Mouse (Mus musculus): ENCODE measurements at regions not wholly inside any gene's neighbourhood (a gene's known extent, or its start where the extent isn't known, plus 50 kb on each side); places are given as distances from the start of the nearest gene placed in this dataset.

- no peaks in the 10 kb centered on the region for H3K9me3 ChIP-seq (ENCODE audit: low read length)
- TF ChIP-seq CTCF (IDR thresholded peaks at IDR 0.05; ENCODE audit: low read depth), result no peak
Observed at GRCm38 (mm10) chr1:77879026-77879425, 317.9 kb downstream of the Pax3 start.

GRCm38 (mm10) chr1:77870125-77870524 lies 326.8 kb downstream of the Pax3 start:
- Histone ChIP-seq H3K4me3 (ENCODE audit: low read length) (no peak overlapping the region), H3K4me2 (ENCODE audit: low read depth, low read length) (no peak overlapping the region), H3K9ac (replicated peaks; ENCODE audit: low read length) (no peak overlapping the region), H3K4me1 (ENCODE audit: insufficient read depth, low read length) (no peaks in the 10 kb centered on the region), H3K27me3 (ENCODE audit: insufficient read depth, low read length) (no peaks in the 10 kb centered on the region), H3K27ac (no peak overlapping the region), H3K9me3 (ENCODE audit: low read length) (no peaks in the 10 kb centered on the region), H3K36me3 (ENCODE audit: insufficient read depth, low read length) (no peaks in the 10 kb centered on the region)
- DNase-seq (ENCODE audit: low spot score) (no peak), ATAC-seq (no peak)
- TF ChIP-seq CTCF (IDR thresholded peaks at IDR 0.05; ENCODE audit: low read depth), result no peak
- WGBS, result 66% methylated on average over 2 of the region's 2 CpGs

More at GRCm38 (mm10) chr1:77879026-77879425, 317.9 kb downstream of the Pax3 start:
- Histone ChIP-seq H3K4me2 (ENCODE audit: low read depth, low read length) (no peak overlapping the region), H3K4me3 (ENCODE audit: low read length) (no peak overlapping the region), H3K36me3 (ENCODE audit: insufficient read depth, low read length) (no peaks in the 10 kb centered on the region), H3K27me3 (ENCODE audit: insufficient read depth, low read length) (no peaks in the 10 kb centered on the region), H3K4me1 (ENCODE audit: insufficient read depth, low read length) (no peaks in the 10 kb centered on the region), H3K27ac (no peak overlapping the region), H3K9ac (replicated peaks; ENCODE audit: low read length) (no peak overlapping the region)
- DNase-seq (ENCODE audit: low spot score) (no peak), ATAC-seq (no peak)

DNA sequence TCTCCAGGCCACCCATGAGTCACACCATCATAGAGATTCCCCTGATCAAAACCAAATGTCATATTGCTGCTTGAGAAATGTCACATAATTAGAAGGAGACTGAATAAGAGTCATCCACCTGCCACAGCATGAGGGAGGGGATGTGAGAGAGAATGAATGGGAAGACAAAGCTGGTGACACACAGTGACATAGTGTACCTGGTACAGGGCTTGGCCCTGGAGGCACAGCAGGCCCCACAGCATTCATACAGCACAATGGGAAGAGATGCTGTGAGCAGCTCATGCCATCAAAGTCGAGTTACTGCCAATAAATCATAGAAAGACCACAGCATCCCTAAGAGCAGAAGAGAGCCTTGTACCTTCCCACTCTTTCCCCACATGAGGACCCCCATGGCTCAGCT lies 327.8 kb downstream of the Pax3 start:
- ATAC-seq (no peak), DNase-seq (ENCODE audit: low spot score) (no peak)
- no peak for TF ChIP-seq CTCF (IDR thresholded peaks at IDR 0.05; ENCODE audit: low read depth)
- Histone ChIP-seq H3K9ac (replicated peaks; ENCODE audit: low read length) (no peak overlapping the region), H3K9me3 (ENCODE audit: low read length) (no peaks in the 10 kb centered on the region), H3K27me3 (ENCODE audit: insufficient read depth, low read length) (no peaks in the 10 kb centered on the region), H3K36me3 (ENCODE audit: insufficient read depth, low read length) (no peaks in the 10 kb centered on the region), H3K4me3 (ENCODE audit: low read length) (no peak overlapping the region), H3K4me1 (ENCODE audit: insufficient read depth, low read length) (no peaks in the 10 kb centered on the region), H3K4me2 (ENCODE audit: low read depth, low read length) (no peak overlapping the region), H3K27ac (no peak overlapping the region)
- 23% methylated on average over 1 of the region's 1 CpGs for WGBS

DNA sequence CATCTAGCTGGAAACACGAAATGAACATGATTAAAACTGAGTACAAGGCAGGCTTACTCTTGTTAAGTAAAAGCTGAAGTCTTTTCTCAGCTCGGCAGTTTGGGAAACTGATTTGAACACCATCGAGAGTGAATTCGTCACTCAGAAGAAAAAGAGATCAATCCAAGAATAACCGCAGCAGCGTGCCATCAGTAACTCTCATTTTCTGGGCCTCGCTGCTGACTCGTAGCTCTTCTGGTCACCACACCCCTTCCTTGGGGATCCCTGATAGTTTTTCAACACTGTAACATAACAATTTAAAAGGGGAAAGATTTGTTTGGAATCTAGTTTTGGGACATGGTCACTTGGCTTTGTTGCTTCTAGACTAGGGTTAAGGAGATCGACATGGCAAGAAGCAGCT lies 337.0 kb downstream of the Pax3 start:
- Histone ChIP-seq H3K9me3 (ENCODE audit: low read length) (no peaks in the 10 kb centered on the region), H3K27me3 (ENCODE audit: insufficient read depth, low read length) (no peaks in the 10 kb centered on the region), H3K4me2 (ENCODE audit: low read depth, low read length) (no peak overlapping the region), H3K4me1 (ENCODE audit: insufficient read depth, low read length) (no peaks in the 10 kb centered on the region), H3K9ac (replicated peaks; ENCODE audit: low read length) (no peak overlapping the region), H3K4me3 (ENCODE audit: low read length) (no peak overlapping the region), H3K36me3 (ENCODE audit: insufficient read depth, low read length) (no peaks in the 10 kb centered on the region), H3K27ac (no peak overlapping the region)
- WGBS, result 90% methylated on average over 9 of the region's 9 CpGs
- DNase-seq (ENCODE audit: low spot score), result no peak
- no peak for ATAC-seq
- TF ChIP-seq CTCF (IDR thresholded peaks at IDR 0.05; ENCODE audit: low read depth), result no peak

GRCm38 (mm10) chr1:77854366-77854765 lies 339.5 kb upstream of the Epha4 start:
- Histone ChIP-seq H3K36me3 (ENCODE audit: insufficient read depth, low read length) (no peaks in the 10 kb centered on the region), H3K4me1 (ENCODE audit: insufficient read depth, low read length) (no peaks in the 10 kb centered on the region), H3K9ac (replicated peaks; ENCODE audit: low read length) (no peak overlapping the region), H3K4me3 (ENCODE audit: low read length) (no peak overlapping the region), H3K4me2 (ENCODE audit: low read depth, low read length) (no peak overlapping the region), H3K9me3 (ENCODE audit: low read length) (no peaks in the 10 kb centered on the region), H3K27me3 (ENCODE audit: insufficient read depth, low read length) (no peaks in the 10 kb centered on the region), H3K27ac (no peak overlapping the region)
- no peak for TF ChIP-seq CTCF (IDR thresholded peaks at IDR 0.05; ENCODE audit: low read depth)
- DNase-seq (ENCODE audit: low spot score) (no peak), ATAC-seq (no peak)
- WGBS, result 87% methylated on average over 1 of the region's 1 CpGs

DNA sequence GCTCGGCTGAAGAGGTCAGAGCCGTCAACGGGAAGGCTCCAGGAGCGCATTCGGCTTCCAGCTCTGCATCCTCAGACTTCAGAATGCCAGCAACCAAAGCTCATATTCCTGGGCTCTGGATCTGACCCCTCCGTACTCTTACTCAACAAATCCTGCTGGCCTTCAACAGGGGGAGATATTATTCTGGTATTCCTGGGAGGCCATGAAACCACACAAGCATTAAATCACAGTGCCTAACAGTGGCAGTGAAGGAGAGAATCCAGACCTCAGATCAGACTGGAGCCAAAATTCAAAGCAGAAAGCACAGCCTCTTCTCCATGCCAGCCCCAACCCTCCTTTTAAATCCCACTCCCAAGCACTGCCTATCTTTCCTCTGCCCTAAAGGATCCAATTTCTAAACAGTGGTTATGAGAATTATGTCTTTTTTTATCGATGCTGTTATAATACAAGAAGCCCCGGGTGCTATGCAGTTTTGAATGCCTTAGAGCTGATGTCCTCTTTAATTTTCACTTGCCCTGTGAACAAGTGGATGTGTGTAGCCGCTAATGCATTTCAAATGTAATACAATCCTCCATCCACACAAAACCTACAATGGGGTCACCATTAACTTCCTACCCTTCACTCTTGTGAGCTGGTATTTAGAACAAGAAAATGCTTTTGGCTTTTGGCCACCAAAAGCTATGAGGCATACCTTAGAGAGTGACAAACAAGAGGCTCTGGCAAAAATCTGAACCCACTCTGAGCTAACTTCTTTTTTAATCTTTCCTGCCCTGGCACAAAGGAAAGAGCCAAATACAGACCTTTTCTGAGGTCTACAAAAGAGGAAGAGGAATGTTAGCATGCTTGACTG lies 333.1 kb upstream of the Epha4 start:
- H3K36me3 ChIP-seq (ENCODE audit: insufficient read depth, low read length), result no peaks in the 10 kb centered on the region
- H3K27ac ChIP-seq, result no peak overlapping the region
- H3K4me1 ChIP-seq (ENCODE audit: insufficient read depth, low read length), result no peaks in the 10 kb centered on the region; the same call in 1 of the 2 replicates
- no peak overlapping the region for H3K9ac ChIP-seq (replicated peaks; ENCODE audit: low read length)
- no peaks in the 10 kb centered on the region for H3K27me3 ChIP-seq (ENCODE audit: insufficient read depth, low read length)
- ATAC-seq (no peak), DNase-seq (ENCODE audit: low spot score) (no peak)
- no peak overlapping the region for H3K4me3 ChIP-seq (ENCODE audit: low read length)
- TF ChIP-seq CTCF (IDR thresholded peaks at IDR 0.05; ENCODE audit: low read depth), result no peak
- H3K9me3 ChIP-seq (ENCODE audit: low read length), result no peaks in the 10 kb centered on the region
- WGBS, result 58% methylated on average over 9 of the region's 9 CpGs
- no peak overlapping the region for H3K4me2 ChIP-seq (ENCODE audit: low read depth, low read length)

DNA sequence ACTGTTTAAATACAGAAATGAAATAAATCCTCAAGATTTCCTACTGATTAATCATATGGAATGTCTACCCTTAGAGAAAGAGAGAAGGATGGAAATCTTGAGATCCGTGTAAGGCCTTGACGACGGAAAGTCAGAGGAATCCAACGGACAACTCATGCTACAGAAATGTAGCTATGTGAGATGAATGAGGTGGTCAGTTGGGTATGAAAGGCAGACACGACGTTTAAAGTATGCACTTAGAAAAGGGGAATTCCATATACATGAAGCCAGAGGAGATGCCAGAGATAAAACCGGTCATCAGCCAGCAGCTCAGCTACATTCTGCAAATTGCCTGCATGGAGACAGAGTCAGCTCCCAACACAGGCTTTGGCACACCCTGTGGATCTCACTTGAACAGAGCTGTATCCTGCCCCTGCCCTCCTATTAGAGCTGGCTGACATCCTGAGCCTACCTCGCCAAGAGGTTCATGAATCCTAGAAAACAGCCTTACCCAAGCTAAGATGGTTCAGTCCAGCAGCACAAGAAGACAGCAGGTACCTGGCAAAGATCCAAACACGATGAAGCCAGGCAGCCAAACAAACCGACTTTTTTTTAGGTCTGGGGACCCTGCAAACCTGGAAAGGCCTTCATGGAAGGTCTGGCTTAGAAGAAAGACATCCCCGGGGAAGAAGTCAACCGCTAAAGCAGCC lies 331.3 kb upstream of the Epha4 start:
- no peak overlapping the region for H3K4me3 ChIP-seq (ENCODE audit: low read length)
- no peak overlapping the region for H3K9ac ChIP-seq (replicated peaks; ENCODE audit: low read length)
- 51% methylated on average over 12 of the region's 12 CpGs for WGBS
- H3K9me3 ChIP-seq (ENCODE audit: low read length), result no peaks in the 10 kb centered on the region
- H3K4me1 ChIP-seq (ENCODE audit: insufficient read depth, low read length), result no peaks in the 10 kb centered on the region; the same call in 1 of the 2 replicates
- TF ChIP-seq CTCF (IDR thresholded peaks at IDR 0.05; ENCODE audit: low read depth), result no peak
- H3K27me3 ChIP-seq (ENCODE audit: insufficient read depth, low read length), result no peaks in the 10 kb centered on the region
- no peak overlapping the region for H3K4me2 ChIP-seq (ENCODE audit: low read depth, low read length)
- peak; percentile 64 for ATAC-seq
- DNase-seq (ENCODE audit: low spot score), result peak; percentile 84
- peak overlapping the region; percentile 1; the same call in 1 of the 2 replicates for H3K27ac ChIP-seq
- no peaks in the 10 kb centered on the region for H3K36me3 ChIP-seq (ENCODE audit: insufficient read depth, low read length)

Data from hindbrain, postnatal 0 days (tissue).